Mouse (Mus musculus): ENCODE results near the gene Gm3238.
"Not testable (repeated sequence)": the region's sequence is repeated elsewhere in the genome, so short reads cannot be mapped to it uniquely, and the experiment has no call there.

Gene Gm3238

GRCm38 (mm10) chr10:77741924-77742688 is 29.0 kb downstream of the Gm3238 start, which contains the start of gene Gm18596:
Gm18596 (minus strand) TSS chr10:77742638.
- not testable (repeated sequence) for DNase-seq (ENCODE audit: low spot score)

GRCm38 (mm10) chr10:77738929-77739328 is 32.2 kb downstream of the Gm3238 start:
- no peak for DNase-seq (ENCODE audit: low spot score)

- no peak for DNase-seq (ENCODE audit: low spot score)
Observed at GRCm38 (mm10) chr10:77735928-77736327, 35.2 kb downstream of the Gm3238 start.

- DNase-seq (ENCODE audit: low spot score) = no peak
Observed at GRCm38 (mm10) chr10:77729241-77729640, 41.9 kb downstream of the Gm3238 start.

- DNase-seq (ENCODE audit: low spot score) = no peak
Observed at GRCm38 (mm10) chr10:77728280-77728679, 42.8 kb downstream of the Gm3238 start.

- DNase-seq (ENCODE audit: low spot score) = no peak
Observed at GRCm38 (mm10) chr10:77726186-77726585, 44.9 kb downstream of the Gm3238 start, which contains the start of gene Gm10100. Gm10100 (plus strand) TSS chr10:77726486.

GRCm38 (mm10) chr10:77724855-77725254 is 46.3 kb downstream of the Gm3238 start:
- DNase-seq (ENCODE audit: low spot score) = no peak

Data from spleen, adult 12 weeks (tissue).